Mouse (Mus musculus) liver, adult 2 months (tissue): ENCODE measurements around the gene Olfr918.

ENCODE experiments used
- CTCF ChIP-seq: fragments of 200-500 bp; IDR thresholded peaks from 2 replicates; pipeline ENCODE4 v1.5.1; 2011; ENCODE audit warnings: low read depth, low read length, control low read depth
- POLR2A ChIP-seq: fragments of 200-500 bp; IDR thresholded peaks from 2 replicates; pipeline ENCODE4 v1.6.1; 2011; ENCODE audit warnings: low read length, control low read depth; ENCODE audit not compliant: insufficient read depth; ENCODE audit errors: extremely low read depth

GRCm38 (mm10) chr9:38665742-38666141 lies 8.7 kb downstream of the Olfr918 start, which contains the start of gene Olfr917:
- no peak for TF ChIP-seq CTCF
- TF ChIP-seq POLR2A: no peak
